Mouse (Mus musculus) cortical plate, adult 2 months (tissue): ENCODE data around the gene St6galnac1.

Experiments
- CTCF ChIP-seq: fragments of 200-500 bp; IDR thresholded peaks from 2 replicates; pipeline ENCODE4 v1.5.1; 2011; ENCODE audit warnings: mild to moderate bottlenecking, control low read depth, low read length; ENCODE audit not compliant: insufficient read depth; ENCODE audit errors: extremely low read depth
- POLR2A ChIP-seq: fragments of 200-500 bp; IDR thresholded peaks from 2 replicates; pipeline ENCODE4 v1.6.1; 2011; ENCODE audit warnings: mild to moderate bottlenecking, low read length, control low read depth; ENCODE audit not compliant: insufficient read depth; ENCODE audit errors: extremely low read depth

DNA sequence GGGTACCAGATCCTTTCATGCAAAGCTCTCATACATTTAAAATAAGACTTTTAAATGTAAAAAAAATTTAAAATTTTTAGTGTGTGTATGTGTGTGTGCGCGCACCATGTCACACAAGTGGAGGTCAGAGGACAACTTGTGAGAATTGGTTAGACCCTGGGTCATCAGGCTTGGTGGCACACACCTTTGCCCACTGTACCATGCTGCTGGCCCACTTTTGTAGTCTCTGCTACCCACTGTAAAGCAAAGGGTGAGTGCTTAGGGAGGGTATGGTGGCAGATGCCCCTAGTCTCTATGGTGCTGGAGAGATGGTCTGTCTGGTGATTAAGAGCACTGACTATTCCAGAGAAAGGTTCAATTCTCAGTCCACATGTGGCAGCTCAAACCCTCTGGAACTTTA lies 47.9 kb upstream of the St6galnac1 start:
- TF ChIP-seq CTCF (no peak), POLR2A (no peak)
